Mouse (Mus musculus): ENCODE results near the gene Rasl11a. TPM values are rescaled to one million over a fixed set of nuclear protein-coding genes. Genes with fewer than 3 reads are reported as not detected.

Gene Rasl11a
- polyA plus RNA-seq, 1 experiment from 2014 or later, result 37.4 TPM

DNA sequence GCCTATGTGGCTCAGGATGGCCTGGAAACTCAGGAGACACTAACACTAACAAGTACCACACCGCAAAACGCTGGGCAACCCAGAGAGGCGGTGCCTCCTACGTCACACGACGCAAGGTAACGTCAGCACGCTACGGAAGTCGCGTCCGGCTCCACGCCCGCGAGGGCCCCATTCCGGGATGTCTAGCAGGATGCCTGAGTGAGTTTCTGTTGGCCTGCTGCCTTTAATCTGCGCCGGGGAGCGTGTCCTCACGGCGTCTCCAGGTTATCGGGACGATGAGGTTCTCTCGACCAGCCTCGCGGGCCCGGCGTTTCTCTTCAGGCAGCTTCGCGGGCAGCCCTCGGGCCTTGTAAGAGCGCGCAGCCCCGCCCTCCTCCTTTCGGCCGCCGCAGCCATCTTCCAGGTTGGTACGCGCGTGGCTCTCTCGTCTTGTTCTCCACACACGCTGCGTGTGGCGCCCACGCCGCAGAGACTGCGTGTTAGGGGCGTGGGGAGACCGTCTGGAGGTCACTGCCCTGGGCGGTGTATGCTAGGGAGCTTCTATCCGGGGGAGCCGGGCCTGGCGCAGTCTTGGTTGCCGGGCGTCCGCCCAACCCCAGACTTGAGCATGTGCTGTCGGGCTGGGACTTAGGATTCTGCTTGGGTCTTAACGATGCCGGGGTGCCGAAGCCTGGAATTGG is 12.0 kb upstream of the Rasl11a start, which contains the start of gene Rpl21:
Gene Rpl21 (plus strand): TSS at position 122 of the 680 bp plus-strand sequence.
- under 1% methylated on average over 60 of the region's 60 CpGs for WGBS
- Histone ChIP-seq H3K4me1 (peaks cover 24% of the 10 kb centered on the region), H3K9me3 (no peaks in the 10 kb centered on the region), H3K4me3 (peak within 1 kb of the TSS; percentile 87), H3K27ac (peak within 1 kb of the TSS; percentile 100), H3K27me3 (ENCODE audit: poor library complexity, severe bottlenecking) (no peaks in the 10 kb centered on the region), H3K36me3 (replicated peaks) (peaks cover 42% of the 10 kb centered on the region)
- peak; percentile 96 for DNase-seq (ENCODE audit: extremely low spot score, low spot score)

- 27% methylated on average over 8 of the region's 8 CpGs for WGBS
Observed at GRCm38 (mm10) chr5:146833673-146834201, 11.1 kb upstream of the Rasl11a start.

DNA sequence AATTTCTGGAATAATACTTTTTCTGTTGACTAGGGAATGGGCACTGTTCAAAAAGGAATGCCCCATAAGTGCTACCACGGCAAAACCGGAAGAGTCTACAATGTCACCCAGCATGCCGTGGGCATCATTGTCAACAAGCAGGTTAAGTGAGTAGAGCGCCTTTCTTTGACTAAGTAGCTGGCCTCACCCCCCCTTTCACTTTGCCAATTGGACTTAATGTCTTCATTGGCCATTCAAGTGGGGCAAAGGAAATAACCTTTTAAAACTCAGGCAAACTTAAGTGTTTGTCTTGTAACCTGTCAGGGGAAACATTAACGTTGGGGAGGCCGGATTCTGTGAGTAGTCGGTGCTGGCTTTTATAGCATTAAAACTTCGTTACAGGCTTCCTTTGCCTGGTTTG is 9.9 kb upstream of the Rasl11a start:
- Histone ChIP-seq H3K9me3 (no peaks in the 10 kb centered on the region), H3K36me3 (replicated peaks) (peaks cover 62% of the 10 kb centered on the region), H3K27me3 (ENCODE audit: poor library complexity, severe bottlenecking) (no peaks in the 10 kb centered on the region), H3K4me3 (peak overlapping the region; percentile 87; the same call in 1 of the 2 replicates), H3K27ac (no peak overlapping the region), H3K4me1 (peaks cover 24% of the 10 kb centered on the region)
- 91% methylated on average over 8 of the region's 8 CpGs for WGBS
- DNase-seq (ENCODE audit: extremely low spot score, low spot score), result no peak

More at GRCm38 (mm10) chr5:146833673-146834201, 11.1 kb upstream of the Rasl11a start:
- H3K4me1 ChIP-seq, result peaks cover 24% of the 10 kb centered on the region
- peak overlapping the region; percentile 100 for H3K27ac ChIP-seq
- H3K27me3 ChIP-seq (ENCODE audit: poor library complexity, severe bottlenecking), result no peaks in the 10 kb centered on the region
- DNase-seq (ENCODE audit: extremely low spot score, low spot score), result no peak
- H3K4me3 ChIP-seq, result peak overlapping the region; percentile 87
- H3K36me3 ChIP-seq (replicated peaks), result peaks cover 50% of the 10 kb centered on the region
- no peaks in the 10 kb centered on the region for H3K9me3 ChIP-seq

DNA sequence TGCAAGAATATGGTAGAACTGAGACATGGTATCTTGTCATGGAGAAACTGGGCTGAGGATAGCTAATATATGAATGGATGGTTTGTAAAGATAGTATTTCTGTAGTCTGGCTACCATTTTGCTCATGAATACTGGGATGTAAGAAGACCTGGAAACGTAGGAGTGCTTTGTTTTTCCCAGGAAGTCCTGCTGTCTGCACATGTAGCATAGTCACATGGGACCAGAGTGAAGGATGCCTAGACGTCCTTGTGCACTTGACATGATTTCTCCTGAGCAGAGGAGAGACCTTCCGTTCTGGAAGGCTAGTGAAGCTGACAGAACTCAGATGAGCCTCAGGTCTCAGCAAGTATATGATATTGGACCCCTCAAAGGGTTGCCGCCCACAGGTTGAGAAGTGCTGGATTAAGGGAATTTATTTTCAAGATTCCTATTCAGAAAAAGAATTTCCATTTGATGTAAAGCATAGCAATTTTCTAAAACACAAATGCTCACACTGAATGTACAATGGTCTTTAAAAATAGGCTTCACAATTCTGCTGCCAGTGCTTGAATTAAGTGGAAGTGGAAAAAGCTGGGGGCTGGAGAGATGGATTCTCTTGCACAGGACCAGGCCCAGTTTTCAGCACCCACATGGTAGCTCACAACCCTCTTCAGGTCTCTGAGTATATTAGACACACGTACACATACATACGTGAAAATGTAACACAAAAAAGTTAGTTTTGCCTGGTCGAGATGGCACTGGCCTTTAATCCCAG is 6.7 kb upstream of the Rasl11a start:
- peaks cover 16% of the 10 kb centered on the region for H3K4me1 ChIP-seq
- WGBS, result 74% methylated on average over 7 of the region's 7 CpGs
- H3K36me3 ChIP-seq (replicated peaks), result peaks cover 67% of the 10 kb centered on the region
- no peaks in the 10 kb centered on the region for H3K9me3 ChIP-seq
- no peak overlapping the region for H3K4me3 ChIP-seq
- no peak overlapping the region for H3K27ac ChIP-seq
- DNase-seq (ENCODE audit: extremely low spot score, low spot score), result no peak
- H3K27me3 ChIP-seq (ENCODE audit: poor library complexity, severe bottlenecking), result no peaks in the 10 kb centered on the region

DNA sequence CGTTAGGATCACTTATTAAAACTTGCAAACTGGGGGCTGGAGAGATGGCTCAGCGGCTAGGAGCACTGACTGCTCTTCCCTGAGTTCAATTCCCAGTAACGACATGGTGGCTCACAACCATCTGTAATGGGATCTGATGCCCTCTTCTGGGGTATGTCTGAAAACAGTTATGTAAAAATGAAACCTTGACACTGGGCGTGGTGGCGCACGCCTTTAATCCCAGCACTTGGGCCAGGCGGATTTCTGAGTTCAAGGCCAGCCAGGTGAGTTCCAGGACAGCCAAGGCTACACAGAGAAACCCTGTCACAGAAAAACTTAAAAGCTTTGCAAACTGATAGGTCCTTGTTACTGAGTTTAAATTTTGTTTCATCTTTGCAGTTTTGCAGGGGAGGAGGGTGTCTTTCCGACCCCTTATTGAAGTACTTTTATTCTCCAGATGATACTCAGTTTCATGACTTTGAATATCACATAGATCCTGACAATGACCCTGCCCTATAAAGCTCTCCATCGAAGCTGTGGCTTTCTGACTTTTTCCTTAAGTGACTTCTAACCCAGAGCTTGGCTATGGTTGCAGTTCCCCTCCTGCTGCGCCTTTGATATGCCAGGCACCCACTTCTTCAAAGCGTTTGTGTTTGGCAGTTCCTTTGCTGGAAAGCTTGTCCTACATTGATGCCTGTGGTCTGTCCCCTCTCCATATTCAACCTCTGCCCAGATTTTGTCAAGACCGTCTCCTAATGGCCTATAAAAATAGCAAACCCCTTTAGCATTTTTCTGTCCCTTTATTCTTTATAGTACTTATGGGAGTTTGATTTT is 5.8 kb upstream of the Rasl11a start:
- no peak overlapping the region for H3K27ac ChIP-seq
- peaks cover 12% of the 10 kb centered on the region for H3K4me1 ChIP-seq
- peaks cover 64% of the 10 kb centered on the region for H3K36me3 ChIP-seq (replicated peaks)
- no peaks in the 10 kb centered on the region for H3K27me3 ChIP-seq (ENCODE audit: poor library complexity, severe bottlenecking)
- WGBS, result 60% methylated on average over 12 of the region's 12 CpGs
- no peak overlapping the region for H3K4me3 ChIP-seq
- DNase-seq (ENCODE audit: extremely low spot score, low spot score), result no peak
- no peaks in the 10 kb centered on the region for H3K9me3 ChIP-seq

DNA sequence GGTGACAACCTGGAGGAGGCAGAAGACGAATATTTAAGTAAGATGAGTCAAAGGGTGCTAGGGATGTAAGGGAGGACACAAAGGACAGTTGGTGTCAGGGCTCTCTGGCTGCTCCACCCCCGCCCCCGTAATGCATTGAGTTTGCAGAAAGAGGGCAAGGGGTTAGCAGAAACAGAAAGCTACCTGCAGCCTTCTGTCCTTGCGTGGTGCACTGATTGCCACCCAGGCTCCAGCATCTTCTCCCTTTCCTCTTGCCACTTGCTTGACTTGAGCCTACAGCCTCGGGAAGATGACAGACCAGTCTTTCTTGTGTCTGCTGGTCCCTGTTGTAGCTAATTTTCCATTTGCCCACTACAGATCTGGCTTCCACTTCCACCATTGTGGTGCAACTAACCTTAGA is 5.1 kb upstream of the Rasl11a start:
- Histone ChIP-seq H3K27me3 (ENCODE audit: poor library complexity, severe bottlenecking) (no peaks in the 10 kb centered on the region), H3K36me3 (replicated peaks) (peaks cover 56% of the 10 kb centered on the region), H3K4me3 (no peak overlapping the region), H3K27ac (no peak overlapping the region), H3K4me1 (peaks cover 12% of the 10 kb centered on the region), H3K9me3 (no peaks in the 10 kb centered on the region)
- DNase-seq (ENCODE audit: extremely low spot score, low spot score), result no peak
- WGBS, result 61% methylated on average over 5 of the region's 5 CpGs

GRCm38 (mm10) chr5:146840422-146840821 is 4.4 kb upstream of the Rasl11a start:
- peaks cover 9% of the 10 kb centered on the region for H3K4me1 ChIP-seq
- H3K9me3 ChIP-seq, result no peaks in the 10 kb centered on the region
- H3K27me3 ChIP-seq (ENCODE audit: poor library complexity, severe bottlenecking), result no peaks in the 10 kb centered on the region
- H3K27ac ChIP-seq, result no peak overlapping the region
- H3K36me3 ChIP-seq (replicated peaks), result peaks cover 50% of the 10 kb centered on the region
- no peak overlapping the region for H3K4me3 ChIP-seq
- DNase-seq (ENCODE audit: extremely low spot score, low spot score), result no peak
- WGBS, result 83% methylated on average over 4 of the region's 4 CpGs

- no peaks in the 10 kb centered on the region for H3K9me3 ChIP-seq
- no peaks in the 10 kb centered on the region for H3K27me3 ChIP-seq (ENCODE audit: poor library complexity, severe bottlenecking)
- WGBS, result 88% methylated on average over 5 of the region's 5 CpGs
- DNase-seq (ENCODE audit: extremely low spot score, low spot score), result no peak
- H3K27ac ChIP-seq, result no peak overlapping the region
- H3K4me3 ChIP-seq, result no peak overlapping the region
- peaks cover 17% of the 10 kb centered on the region for H3K4me1 ChIP-seq
- peaks cover 41% of the 10 kb centered on the region for H3K36me3 ChIP-seq (replicated peaks)
Observed at GRCm38 (mm10) chr5:146841301-146841700, 3.6 kb upstream of the Rasl11a start.

DNA sequence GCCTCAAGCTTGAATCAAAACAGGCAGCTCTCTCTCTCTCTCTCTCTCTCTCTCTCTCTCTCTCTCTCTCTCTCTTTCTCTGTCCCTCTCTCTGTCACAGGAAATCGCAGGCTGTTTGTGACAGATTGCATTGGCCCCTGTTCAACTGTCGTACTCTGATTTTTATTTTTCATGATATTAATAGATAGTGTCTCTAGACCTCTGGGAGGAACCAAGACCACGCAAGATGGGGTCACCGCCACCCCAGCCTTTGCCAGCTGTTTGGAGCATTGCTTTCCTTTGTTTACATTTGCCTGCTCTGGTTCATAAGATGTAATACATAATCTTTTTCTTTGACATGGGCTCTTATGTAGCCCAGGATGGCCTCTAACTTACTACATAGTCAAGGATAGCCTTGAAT is 2.9 kb upstream of the Rasl11a start:
- no peak for DNase-seq (ENCODE audit: extremely low spot score, low spot score)

GRCm38 (mm10) chr5:146844301-146844941 is 450 bp upstream of the Rasl11a start:
- Histone ChIP-seq H3K9me3 (no peaks in the 10 kb centered on the region), H3K27ac (peak overlapping the region; percentile 94), H3K27me3 (ENCODE audit: poor library complexity, severe bottlenecking) (no peaks in the 10 kb centered on the region), H3K4me1 (peaks cover 27% of the 10 kb centered on the region), H3K4me3 (peak overlapping the region; percentile 86), H3K36me3 (replicated peaks) (peaks cover 34% of the 10 kb centered on the region)
- WGBS, result 11% methylated on average over 6 of the region's 6 CpGs
- DNase-seq (ENCODE audit: extremely low spot score, low spot score), result no peak

More for the DNA sequence above, 2.9 kb upstream of the Rasl11a start:
- Histone ChIP-seq H3K9me3 (no peaks in the 10 kb centered on the region), H3K4me1 (peaks cover 24% of the 10 kb centered on the region), H3K27ac (no peak overlapping the region), H3K36me3 (replicated peaks) (peaks cover 38% of the 10 kb centered on the region), H3K4me3 (no peak overlapping the region), H3K27me3 (ENCODE audit: poor library complexity, severe bottlenecking) (no peaks in the 10 kb centered on the region)
- 92% methylated on average over 4 of the region's 4 CpGs for WGBS

DNA sequence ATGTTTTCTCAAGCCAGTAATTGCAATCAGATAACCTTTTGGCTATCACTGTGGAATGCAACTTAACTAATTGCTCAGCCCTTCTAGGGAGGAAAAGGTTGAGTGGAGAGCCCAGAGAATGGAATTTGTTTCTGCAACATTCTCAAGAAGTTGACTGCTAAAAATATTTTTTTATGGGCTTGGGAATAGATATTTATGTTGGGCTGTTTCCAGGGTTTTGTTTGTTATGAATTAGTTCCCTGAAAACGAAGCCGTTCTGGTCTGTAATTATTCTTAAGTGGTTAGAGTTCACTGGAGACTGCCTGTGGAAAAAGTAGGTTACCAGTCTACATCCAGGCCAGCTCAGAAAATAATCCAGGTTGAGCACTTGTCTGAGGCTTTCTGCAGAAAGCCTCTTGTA is 1.6 kb downstream of the Rasl11a start:
- no peak overlapping the region for H3K27ac ChIP-seq
- peaks cover 27% of the 10 kb centered on the region for H3K4me1 ChIP-seq
- no peak for DNase-seq (ENCODE audit: extremely low spot score, low spot score)
- no peaks in the 10 kb centered on the region for H3K9me3 ChIP-seq
- H3K4me3 ChIP-seq, result peak overlapping the region; percentile 86
- H3K27me3 ChIP-seq (ENCODE audit: poor library complexity, severe bottlenecking), result no peaks in the 10 kb centered on the region
- peaks cover 24% of the 10 kb centered on the region for H3K36me3 ChIP-seq (replicated peaks)
- WGBS, result 84% methylated on average over 2 of the region's 2 CpGs

DNA sequence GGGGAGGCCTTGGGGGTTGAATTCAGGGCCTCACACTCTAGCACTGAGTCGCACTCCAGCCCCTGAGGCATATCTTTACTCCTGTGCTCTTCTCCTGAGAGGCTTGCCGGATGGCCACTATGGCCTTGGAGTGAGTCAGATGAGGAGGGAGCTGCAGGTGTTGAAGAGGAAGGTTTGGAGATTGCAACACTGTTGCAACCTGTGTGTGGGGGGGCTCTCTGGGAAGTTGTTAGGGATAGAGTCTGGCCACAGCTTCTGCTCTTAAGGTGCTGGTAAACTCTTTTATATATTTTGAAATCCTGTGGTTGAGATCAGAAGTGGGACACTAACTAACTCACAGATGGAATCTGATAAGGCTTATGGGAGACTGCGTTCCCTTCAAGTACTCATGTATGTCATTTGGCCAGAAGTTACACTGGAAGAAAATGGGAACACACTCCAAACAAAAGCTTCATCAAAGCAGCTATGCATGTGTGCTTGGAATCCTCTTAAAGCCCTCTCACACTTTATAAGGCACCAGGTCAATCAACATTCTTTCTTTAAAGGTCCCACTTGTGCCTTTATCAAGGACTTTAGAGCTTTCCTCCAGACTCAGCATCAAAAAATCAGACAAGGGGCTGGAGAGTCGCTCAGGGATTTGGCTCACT is 4.2 kb downstream of the Rasl11a start:
- Histone ChIP-seq H3K36me3 (replicated peaks) (peaks cover 24% of the 10 kb centered on the region), H3K27ac (no peak overlapping the region), H3K4me3 (no peak overlapping the region), H3K4me1 (peaks cover 27% of the 10 kb centered on the region), H3K9me3 (no peaks in the 10 kb centered on the region), H3K27me3 (ENCODE audit: poor library complexity, severe bottlenecking) (no peaks in the 10 kb centered on the region)
- 92% methylated on average over 4 of the region's 4 CpGs for WGBS
- no peak for DNase-seq (ENCODE audit: extremely low spot score, low spot score)

Measured in forebrain, embryonic 10.5 days (tissue).